Mouse (Mus musculus): ENCODE results near the gene Teddm1a. TPM values are rescaled to one million over a fixed set of nuclear protein-coding genes. Genes with fewer than 3 reads are reported as not detected.

The Teddm1a gene
- total RNA-seq, 2 experiments from 2014 or later: not detected

DNA sequence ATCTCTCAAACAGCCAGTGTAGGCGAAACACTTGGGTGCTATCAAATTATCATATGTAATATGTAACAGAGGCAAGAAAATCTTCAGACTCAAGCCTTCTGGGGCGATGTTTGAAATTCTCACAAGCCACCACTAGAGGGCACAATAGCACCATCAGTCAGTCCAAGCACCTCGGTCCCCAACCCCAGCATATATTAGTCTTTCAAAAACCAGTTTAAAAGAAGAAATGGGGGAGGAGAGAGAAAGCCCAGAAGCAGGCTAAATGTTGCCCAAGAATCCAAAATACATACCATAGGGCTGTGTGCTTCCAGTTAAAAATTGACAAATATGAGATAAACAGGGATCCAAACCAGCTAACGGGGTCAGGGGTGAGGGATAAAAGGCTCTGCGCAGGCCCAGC lies 3.4 kb downstream of the Teddm1a start:
- TF ChIP-seq CTCF (IDR thresholded peaks at IDR 0.05): peak; percentile 90
- Histone ChIP-seq H3K4me3 (no peak overlapping the region), H3K27ac (no peak overlapping the region; the same call in 1 of the 2 replicates)
- intact Hi-C loops (cut with DNase I): loop anchor here (1.0 to 2.0 kb wide), 2 partner anchors 223 to 836 kb away; no protein-coding TSS in a partner anchor
- DNase-seq: peak; percentile 75

DNA sequence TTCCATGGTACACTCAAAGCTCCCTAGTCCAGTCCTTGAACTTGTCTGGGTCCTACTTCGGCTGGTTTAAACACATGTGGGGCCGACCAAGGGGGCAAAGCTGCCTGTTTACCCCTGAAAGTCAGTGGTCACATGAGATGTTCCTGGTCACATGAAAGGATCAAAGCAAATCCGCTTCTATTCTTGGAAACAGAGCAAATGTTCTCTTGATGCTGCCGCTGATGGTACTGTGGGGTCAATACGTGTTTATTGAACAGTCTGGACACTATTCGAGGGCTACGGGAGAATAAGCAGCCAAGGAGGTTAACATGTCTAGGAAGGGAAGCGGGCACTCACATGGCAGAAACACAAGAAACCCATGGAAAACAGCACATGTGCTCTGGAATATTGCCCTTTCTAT lies 5.7 kb downstream of the Teddm1a start:
- intact Hi-C loops (cut with DNase I): no loop called here
- DNase-seq: no peak
- no peak for TF ChIP-seq CTCF (IDR thresholded peaks at IDR 0.05)
- Histone ChIP-seq H3K4me3 (no peak overlapping the region), H3K27ac (0 out of 2 replicates have a peak overlapping the region, but pooled peaks have one; percentile 16)

DNA sequence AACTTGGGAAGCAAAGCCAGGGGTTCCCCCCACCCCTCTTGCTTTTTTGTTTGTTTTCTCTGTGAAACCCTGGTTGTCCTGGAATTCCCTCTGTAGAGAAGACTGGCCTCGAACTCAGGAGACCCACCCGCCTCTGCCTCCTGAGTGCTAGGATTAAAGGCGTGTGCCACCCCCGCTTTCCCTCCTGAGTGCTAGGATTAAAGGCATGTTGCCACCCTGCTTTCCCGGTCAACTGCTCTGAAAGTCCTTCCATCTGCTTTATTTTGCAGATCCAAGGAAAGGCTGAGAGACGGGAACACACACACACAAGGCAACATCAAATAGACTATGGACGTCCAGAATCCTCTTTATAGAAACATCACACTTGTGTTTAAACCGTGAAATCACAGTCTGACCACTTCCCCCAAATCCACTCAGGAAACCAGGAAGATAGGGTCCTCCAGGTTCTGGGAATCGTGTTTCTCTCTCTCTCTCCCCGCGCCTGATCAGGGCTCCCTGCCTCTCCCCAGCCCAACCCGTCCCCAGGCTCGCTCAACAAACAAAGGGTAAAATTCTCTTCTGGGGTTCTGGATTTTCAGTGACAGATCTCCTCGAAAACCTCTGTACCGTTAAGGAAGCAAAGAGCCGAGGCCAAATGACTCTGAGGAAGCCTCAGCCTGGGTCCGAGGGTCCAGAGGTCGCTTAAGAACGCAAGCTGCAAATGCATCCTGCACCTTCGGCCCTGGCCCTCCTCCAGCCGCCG lies 7.6 kb downstream of the Teddm1a start:
- TF ChIP-seq CTCF (IDR thresholded peaks at IDR 0.05): no peak
- intact Hi-C loops (cut with DNase I): loop anchor here (1.0 kb wide), 1 partner anchor 219 kb away; no protein-coding TSS in a partner anchor

GRCm38 (mm10) chr1:153899731-153900380 lies 8.3 kb downstream of the Teddm1a start, which contains the start of the genes Glul and Teddm2:
TSS of gene Glul (plus strand) at chr1:153899944.
TSS of gene Teddm2 (minus strand) at chr1:153900228.
- H3K27ac ChIP-seq: peak within 1 kb of the TSS; percentile 98
- intact Hi-C loops (cut with DNase I): loop anchor here (1.0 to 2.0 kb wide), 2 partner anchors 133 to 218 kb away; no protein-coding TSS in a partner anchor
- no peak for TF ChIP-seq CTCF (IDR thresholded peaks at IDR 0.05)
- H3K4me3 ChIP-seq: peak within 1 kb of the TSS; percentile 88
- DNase-seq: peak; percentile 98

More for the DNA sequence above, 7.6 kb downstream of the Teddm1a start:
- Histone ChIP-seq H3K27ac (peak overlapping the region; percentile 98), H3K4me3 (peak overlapping the region; percentile 88)
- DNase-seq: no peak

- peak overlapping the region; percentile 88 for H3K4me3 ChIP-seq
- peak; percentile 74 for DNase-seq
- H3K27ac ChIP-seq: peak overlapping the region; percentile 98
- intact Hi-C loops (cut with DNase I): loop anchor here (2.0 kb wide), 1 partner anchor 132 kb away; no protein-coding TSS in a partner anchor
- TF ChIP-seq CTCF (IDR thresholded peaks at IDR 0.05): no peak
Observed at GRCm38 (mm10) chr1:153900381-153900780, 8.8 kb downstream of the Teddm1a start.

GRCm38 (mm10) chr1:153900860-153901730 lies 9.6 kb downstream of the Teddm1a start:
- no peak for TF ChIP-seq CTCF (IDR thresholded peaks at IDR 0.05)
- peak overlapping the region; percentile 98 for H3K27ac ChIP-seq
- peak; percentile 86 for DNase-seq
- intact Hi-C loops (cut with DNase I): loop anchor here (1.0 to 2.0 kb wide), 2 partner anchors 21 to 132 kb away; no protein-coding TSS in a partner anchor
- peak overlapping the region; percentile 88 for H3K4me3 ChIP-seq

- Histone ChIP-seq H3K27ac (peak overlapping the region; percentile 98), H3K4me3 (peak overlapping the region; percentile 88)
- intact Hi-C loops (cut with DNase I): no loop called here
- TF ChIP-seq CTCF (IDR thresholded peaks at IDR 0.05): no peak
- no peak for DNase-seq
Observed at GRCm38 (mm10) chr1:153903006-153903405, 11.5 kb downstream of the Teddm1a start.

- DNase-seq: no peak
- Histone ChIP-seq H3K4me3 (peak overlapping the region; percentile 3), H3K27ac (peak overlapping the region; percentile 70; the same call in 1 of the 2 replicates)
- intact Hi-C loops (cut with DNase I): no loop called here
- TF ChIP-seq CTCF (IDR thresholded peaks at IDR 0.05): no peak
Observed at GRCm38 (mm10) chr1:153904236-153904635, 12.7 kb downstream of the Teddm1a start.

GRCm38 (mm10) chr1:153905884-153906283 lies 14.3 kb downstream of the Teddm1a start:
- Histone ChIP-seq H3K4me3 (peak overlapping the region; percentile 15), H3K27ac (peak overlapping the region; percentile 70)
- TF ChIP-seq CTCF (IDR thresholded peaks at IDR 0.05): no peak
- intact Hi-C loops (cut with DNase I): no loop called here
- peak; percentile 59 for DNase-seq

GRCm38 (mm10) chr1:153908208-153908607 lies 16.7 kb downstream of the Teddm1a start:
- H3K4me3 ChIP-seq: no peak overlapping the region; the same call in 1 of the 2 replicates
- DNase-seq: no peak
- intact Hi-C loops (cut with DNase I): no loop called here
- TF ChIP-seq CTCF (IDR thresholded peaks at IDR 0.05): no peak
- H3K27ac ChIP-seq: peak overlapping the region; percentile 35

- intact Hi-C loops (cut with DNase I): no loop called here
- no peak for TF ChIP-seq CTCF (IDR thresholded peaks at IDR 0.05)
- Histone ChIP-seq H3K4me3 (peak overlapping the region; percentile 18; the same call in 1 of the 2 replicates), H3K27ac (peak overlapping the region; percentile 78)
- DNase-seq: no peak
Observed at GRCm38 (mm10) chr1:153908741-153909140, 17.2 kb downstream of the Teddm1a start.
